Mouse (Mus musculus) cerebellum, adult 18-20 months (tissue): ENCODE data around the gene D3Ertd751e.

ENCODE experiments used
- DNase-seq, 2 experiments: peaks; one replicate each; pipeline ENCODE4 v3.0.0; 2021

Gene D3Ertd751e

GRCm38 (mm10) chr3:41742278-41742934 lies at the start of gene D3Ertd751e, which contains the start of gene Sclt1:
Gene D3Ertd751e (plus strand): TSS chr3:41742611.
Gene Sclt1 (minus strand): TSS chr3:41742514.
- DNase-seq: peak; percentile 98

- no peak for DNase-seq
These were observed 46.7 kb upstream of the D3Ertd751e start for GRCm38 (mm10) chr3:41695681-41696080.

- peak; percentile 17 to 40 for DNase-seq
These were observed 672 bp upstream of the D3Ertd751e start for GRCm38 (mm10) chr3:41741601-41742277.

- peak; percentile 42 to 51 for DNase-seq
These were observed 1.0 kb downstream of the D3Ertd751e start for GRCm38 (mm10) chr3:41743436-41743835.

- DNase-seq: no peak
These were observed 12.1 kb downstream of the D3Ertd751e start for GRCm38 (mm10) chr3:41754556-41754955.

GRCm38 (mm10) chr3:41762091-41762490 lies 19.7 kb downstream of the D3Ertd751e start:
- DNase-seq: no peak

- DNase-seq: no peak
These were observed 70.0 kb downstream of the D3Ertd751e start for GRCm38 (mm10) chr3:41812447-41812846.
